Mouse (Mus musculus) embryonic facial prominence, embryonic 11.5 days (tissue): ENCODE results near the gene Tmem151a. TPM values are rescaled to one million over a fixed set of nuclear protein-coding genes. Genes with fewer than 3 reads are reported as not detected.

ENCODE experiments used
- ATAC-seq: fragments of 200-750 bp; cut with Nextera tagmentation; replicated peaks from 2 replicates; pipeline ENCODE4 v1.8.0; 2017; ENCODE audit warnings: low read depth; ENCODE audit not compliant: insufficient number of reproducible peaks, low FRiP score, low TSS enrichment
- DNase-seq: peaks from one replicate; pipeline ENCODE4 v3.0.0-alpha.2; 2015; ENCODE audit warnings: low spot score
- H3K27ac ChIP-seq: fragments of 300-500 bp; sonication (generic); replicated peaks from 2 replicates; pipeline ENCODE4 v1.5.1; 2014; ENCODE audit warnings: mild to moderate bottlenecking, low read depth, low read length, control low read depth
- H3K27me3 ChIP-seq: fragments of 300-500 bp; sonication (generic); 2 replicates; pipeline ENCODE4 v1.6.1; 2014; ENCODE audit warnings: mild to moderate bottlenecking, low read length, moderate library complexity, mixed read lengths; ENCODE audit not compliant: control insufficient read depth, insufficient read depth
- H3K36me3 ChIP-seq: fragments of 300-500 bp; sonication (generic); replicated peaks from 2 replicates; pipeline ENCODE4 v1.6.1; 2014; ENCODE audit warnings: low read depth, mild to moderate bottlenecking, low read length, moderate library complexity, mixed read lengths; ENCODE audit not compliant: control insufficient read depth, insufficient read depth
- H3K4me1 ChIP-seq: fragments of 300-500 bp; sonication (generic); 2 replicates; pipeline ENCODE4 v1.6.1; 2014; ENCODE audit warnings: low read length, mixed read lengths; ENCODE audit not compliant: control insufficient read depth, insufficient read depth
- H3K4me2 ChIP-seq: fragments of 300-500 bp; sonication (generic); 2 replicates; pipeline ENCODE4 v1.6.1; 2014; ENCODE audit warnings: low read depth, mild to moderate bottlenecking, control low read depth, low read length, moderate library complexity
- H3K4me3 ChIP-seq: fragments of 300-500 bp; sonication (generic); 2 replicates; pipeline ENCODE4 v1.5.1; 2014; ENCODE audit warnings: low read depth, low read length, control low read depth
- H3K9ac ChIP-seq: fragments of 300-500 bp; sonication (generic); replicated peaks from 2 replicates; pipeline ENCODE4 v1.6.1; 2014; ENCODE audit warnings: mild to moderate bottlenecking, control low read depth, low read length
- H3K9me3 ChIP-seq: fragments of 300-500 bp; sonication (generic); replicated peaks from 2 replicates; pipeline ENCODE4 v1.6.1; 2016; ENCODE audit warnings: mild to moderate bottlenecking, low read length, inconsistent platforms, mixed read lengths; ENCODE audit not compliant: control insufficient read depth
- WGBS: fragments of 180-500 bp; shearing (Covaris S2); extraction: QIAGEN DNeasy Blood & Tissue Kit; methylation state at CpG from one replicate; pipeline ENCODE4 v1.1.7; 2014; 5-methylcytosine and 5-hydroxymethylcytosine counted together
- polyA plus RNA-seq: library from polyadenylated mRNA; unstranded; fragments of >200 nt; fragmentation: Nextera tagmentation; extraction: Ambion mirVana; gene quantifications from 2 replicates; pipeline ENCODE4 v1.2.1, GENCODE M21; 2014

Tmem151a gene
- polyA plus RNA-seq, 1 experiment from 2014 or later, result 2.1 TPM

- DNase-seq (no peak), ATAC-seq (0 out of 2 replicates have a peak, but pooled peaks have one; percentile 1)
- Histone ChIP-seq H3K27me3 (no peaks in the 10 kb centered on the region), H3K4me3 (peak overlapping the region; percentile 86), H3K27ac (0 out of 2 replicates have a peak overlapping the region, but pooled peaks have one; percentile 4), H3K36me3 (no peaks in the 10 kb centered on the region), H3K4me2 (peak overlapping the region; percentile 86), H3K4me1 (peaks cover 6% of the 10 kb centered on the region), H3K9me3 (no peaks in the 10 kb centered on the region), H3K9ac (peak overlapping the region; percentile 86)
- 3% methylated on average over 16 of the region's 16 CpGs for WGBS
Observed at GRCm38 (mm10) chr19:5041588-5041987, 43.7 kb downstream of the Tmem151a start.

DNA sequence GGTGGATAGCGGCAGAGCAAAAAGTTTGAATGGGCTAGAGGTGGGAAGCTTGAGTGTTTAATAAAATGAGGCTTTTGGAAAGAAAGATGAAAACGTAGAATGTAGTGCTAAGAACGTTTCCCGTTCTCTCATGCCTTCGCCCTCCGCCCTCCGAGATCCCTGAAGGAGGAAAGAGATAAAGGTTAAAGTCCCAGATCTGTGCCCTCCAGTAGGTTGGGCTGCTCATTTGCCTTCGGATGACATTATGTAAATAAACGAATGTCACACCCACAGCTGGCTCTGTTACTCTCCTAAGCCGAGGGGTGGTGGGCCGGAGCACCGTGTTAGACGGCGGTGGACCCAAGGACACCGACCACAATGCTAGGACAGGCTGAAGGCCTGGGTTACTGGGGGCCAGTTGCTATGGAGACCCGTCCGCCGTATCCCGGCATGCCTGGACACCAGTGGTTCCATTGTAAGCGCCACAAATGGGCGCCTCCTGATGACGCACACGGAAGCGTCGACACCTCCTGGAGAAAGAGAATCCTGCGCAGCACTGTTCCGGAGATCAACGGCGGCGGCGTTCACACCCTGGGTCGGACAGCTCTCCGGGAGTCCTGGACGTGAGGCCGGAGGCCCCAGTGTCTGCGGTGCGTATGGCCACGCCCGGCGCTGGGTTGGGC, 44.3 kb downstream of the Tmem151a start, which contains the start of gene Brms1:
Brms1 (plus strand) TSS at position 493 of the 662 bp plus-strand sequence.
- peak; percentile 96 for DNase-seq
- Histone ChIP-seq H3K4me2 (peak within 1 kb of the TSS; percentile 86), H3K36me3 (no peaks in the 10 kb centered on the region), H3K9ac (peak within 1 kb of the TSS; percentile 86), H3K4me1 (peaks cover 6% of the 10 kb centered on the region), H3K27ac (0 out of 2 replicates have a peak within 1 kb of the TSS, but pooled peaks have one; percentile 4), H3K27me3 (no peaks in the 10 kb centered on the region), H3K9me3 (no peaks in the 10 kb centered on the region), H3K4me3 (peak within 1 kb of the TSS; percentile 86)
- WGBS, result 9% methylated on average over 40 of the region's 40 CpGs
- peak; percentile 78 for ATAC-seq

- ATAC-seq (peak; percentile 21; the same call in 1 of the 2 replicates), DNase-seq (no peak)
- Histone ChIP-seq H3K9ac (peak overlapping the region; percentile 83), H3K9me3 (no peaks in the 10 kb centered on the region), H3K27ac (no peak overlapping the region), H3K4me3 (peak overlapping the region; percentile 72), H3K4me2 (peak overlapping the region; percentile 98), H3K4me1 (peaks cover 6% of the 10 kb centered on the region), H3K27me3 (no peaks in the 10 kb centered on the region), H3K36me3 (no peaks in the 10 kb centered on the region)
- WGBS, result 12% methylated on average over 41 of the region's 41 CpGs
Observed at GRCm38 (mm10) chr19:5039301-5040114, 45.8 kb downstream of the Tmem151a start.

DNA sequence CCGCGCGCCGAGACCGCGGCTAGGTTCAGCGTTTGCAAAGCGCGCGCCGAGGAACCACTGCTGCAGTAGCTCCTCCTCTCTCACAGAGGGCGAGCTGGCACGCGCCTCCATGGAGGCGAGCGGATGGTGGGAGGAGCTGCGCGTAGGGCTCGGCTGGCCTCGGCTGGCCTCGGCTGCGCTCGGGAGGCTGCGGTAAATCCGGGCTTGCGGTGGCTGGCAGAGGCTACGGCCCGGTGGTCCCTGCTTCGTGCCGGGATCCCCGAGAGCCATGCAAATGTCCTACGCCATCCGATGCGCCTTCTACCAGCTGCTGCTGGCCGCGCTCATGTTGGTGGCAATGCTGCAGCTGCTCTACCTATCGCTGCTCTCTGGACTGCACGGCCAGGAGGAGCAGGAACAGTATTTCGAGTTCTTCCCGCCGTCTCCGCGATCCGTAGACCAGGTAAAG, 46.6 kb downstream of the Tmem151a start, which contains the start of the genes B4gat1 and AC124502.3:
B4gat1 (plus strand) TSS at position 118 of the 448 bp plus-strand sequence.
AC124502.3 (plus strand) TSS at position 183 of the 448 bp plus-strand sequence.
- under 1% methylated on average over 40 of the region's 44 CpGs for WGBS
- DNase-seq (peak; percentile 95), ATAC-seq (peak; percentile 64)
- Histone ChIP-seq H3K9me3 (no peaks in the 10 kb centered on the region), H3K9ac (peak within 1 kb of the TSS; percentile 83), H3K4me1 (peaks cover 6% of the 10 kb centered on the region), H3K36me3 (no peaks in the 10 kb centered on the region), H3K4me3 (peak within 1 kb of the TSS; percentile 72), H3K27ac (peak within 1 kb of the TSS; percentile 76), H3K27me3 (no peaks in the 10 kb centered on the region), H3K4me2 (peak within 1 kb of the TSS; percentile 98)

- peak overlapping the region; percentile 83 for H3K9ac ChIP-seq
- peak overlapping the region; percentile 72 for H3K4me3 ChIP-seq
- H3K36me3 ChIP-seq, result no peaks in the 10 kb centered on the region
- DNase-seq (peak; percentile 90), ATAC-seq (peak; percentile 33; the same call in 1 of the 2 replicates)
- H3K27ac ChIP-seq, result peak overlapping the region; percentile 76
- H3K9me3 ChIP-seq, result no peaks in the 10 kb centered on the region
- 6% methylated on average over 32 of the region's 32 CpGs for WGBS
- H3K4me2 ChIP-seq, result peak overlapping the region; percentile 98
- H3K4me1 ChIP-seq, result peaks cover 6% of the 10 kb centered on the region
- no peaks in the 10 kb centered on the region for H3K27me3 ChIP-seq
Observed at GRCm38 (mm10) chr19:5037678-5038571, 47.4 kb downstream of the Tmem151a start.

- DNase-seq, result no peak
- no peak overlapping the region for H3K4me2 ChIP-seq
- 79% methylated on average over 4 of the region's 4 CpGs for WGBS
- no peaks in the 10 kb centered on the region for H3K9me3 ChIP-seq
- H3K36me3 ChIP-seq, result no peaks in the 10 kb centered on the region
- H3K9ac ChIP-seq, result no peak overlapping the region
- H3K27ac ChIP-seq, result no peak overlapping the region
- no peak for ATAC-seq
- H3K4me3 ChIP-seq, result no peak overlapping the region
- H3K27me3 ChIP-seq, result no peaks in the 10 kb centered on the region
- peaks cover 6% of the 10 kb centered on the region for H3K4me1 ChIP-seq
Observed at GRCm38 (mm10) chr19:5036577-5036976, 48.8 kb downstream of the Tmem151a start.

DNA sequence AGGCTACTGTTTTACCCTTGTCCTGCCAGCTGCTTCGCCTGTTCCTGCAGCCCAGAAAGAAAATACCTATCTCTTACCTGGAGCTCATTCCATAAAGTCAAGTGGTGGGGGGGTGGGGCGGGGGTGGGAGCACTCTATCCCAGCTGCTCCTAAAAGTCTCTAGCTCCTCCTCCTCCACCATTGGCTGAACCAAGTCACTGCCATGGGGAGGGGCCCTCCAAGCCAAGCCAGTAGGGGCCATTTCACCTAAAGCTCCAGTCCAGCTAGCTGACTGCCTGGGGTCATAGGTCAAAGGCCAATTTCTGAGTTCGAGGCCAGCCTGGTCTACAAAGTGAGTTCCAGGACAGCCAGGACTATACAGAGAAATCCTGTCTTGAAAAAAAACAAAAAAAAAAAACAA, 52.6 kb downstream of the Tmem151a start:
- ATAC-seq (no peak), DNase-seq (no peak)
- H3K9ac ChIP-seq, result no peak overlapping the region
- H3K4me3 ChIP-seq, result no peak overlapping the region
- H3K36me3 ChIP-seq, result no peaks in the 10 kb centered on the region
- no peak overlapping the region for H3K27ac ChIP-seq
- H3K4me1 ChIP-seq, result no peaks in the 10 kb centered on the region
- H3K9me3 ChIP-seq, result no peaks in the 10 kb centered on the region
- 83% methylated on average over 3 of the region's 3 CpGs for WGBS
- H3K27me3 ChIP-seq, result no peaks in the 10 kb centered on the region
- no peak overlapping the region for H3K4me2 ChIP-seq
